Comparison of ENCODE assay signal across 19 mouse cellular contexts in the genomic region with DNA sequence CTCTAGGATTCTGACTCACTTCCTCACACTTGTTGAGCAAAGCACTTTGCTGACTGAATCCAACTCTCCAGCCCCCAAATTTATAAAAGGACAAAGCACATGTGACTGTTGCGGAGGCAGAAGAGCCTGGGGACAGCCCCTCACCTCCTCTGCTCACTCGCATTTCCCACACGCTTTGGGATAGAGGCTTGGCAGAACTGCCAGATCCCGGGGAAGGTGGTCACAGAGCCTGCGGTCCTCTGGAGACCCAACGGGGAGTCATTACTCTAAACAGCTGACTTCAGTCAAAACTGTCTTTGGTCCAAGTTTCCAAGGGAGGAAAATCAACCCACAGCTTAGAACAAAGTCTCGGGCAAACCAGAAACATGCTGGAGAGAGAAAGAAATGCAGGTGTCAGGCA.
DNase-seq lines count a peak whose midpoint lies in the region; ATAC-seq and TF ChIP-seq lines count a peak whose summit lies in the region.
"Had no signal": no experiment of that assay in that cellular context is flagged by ENCODE, and none has a peak within 500 bp of the region (broad histone marks: within the 10 kb centered on the region; RNA-seq: fewer than 3 reads in every experiment).

No protein-coding gene starts in this region.

- H3K9me3 ChIP-seq in intestine, postnatal 0 days (ENCODE audit: control insufficient read depth) = no peaks in the 10 kb centered on the region
- H3K9me3 ChIP-seq in stomach, postnatal 0 days (ENCODE audit: control insufficient read depth, low read length) = no peaks in the 10 kb centered on the region
- H3K9me3 ChIP-seq: forebrain, embryonic 12.5 days; heart, embryonic 15.5 days; hindbrain, embryonic 12.5 days; liver, embryonic 15.5 days; midbrain, embryonic 15.5 days had no signal

- TF ChIP-seq CTCF in intestine, postnatal 0 days (IDR thresholded peaks at IDR 0.05; ENCODE audit: low read depth) = no peak
- no peak for TF ChIP-seq CTCF in stomach, postnatal 0 days (IDR thresholded peaks at IDR 0.05; ENCODE audit: low read depth)

- H3K9ac ChIP-seq in intestine, postnatal 0 days (ENCODE audit: low read depth, low read length) = no peak overlapping the region
- H3K9ac ChIP-seq in stomach, postnatal 0 days (ENCODE audit: low read length) = no peak overlapping the region
- H3K9ac ChIP-seq: forebrain, embryonic 12.5 days; heart, embryonic 15.5 days; liver, embryonic 15.5 days; midbrain, embryonic 15.5 days had no signal

- no peaks in the 10 kb centered on the region for H3K27me3 ChIP-seq in intestine, postnatal 0 days (replicated peaks; ENCODE audit: control insufficient read depth, insufficient read depth, low read length)
- no peaks in the 10 kb centered on the region for H3K27me3 ChIP-seq in stomach, postnatal 0 days (ENCODE audit: control insufficient read depth, insufficient read depth, low read length)
- H3K27me3 ChIP-seq: forebrain, embryonic 12.5 days; heart, embryonic 15.5 days; hindbrain, embryonic 12.5 days; liver, embryonic 15.5 days; midbrain, embryonic 15.5 days had no signal

- no peak for DNase-seq in frontal cortex, postnatal 14 days (ENCODE audit: low spot score in 2 of 2)
- peak; percentile 24 for DNase-seq in kidney, postnatal 10 days
- DNase-seq in kidney, postnatal 14 days = no peak
- no peak for DNase-seq in stomach, postnatal 0 days (ENCODE audit: low spot score)
- no peak for DNase-seq in lung, postnatal 25 days (ENCODE audit: low spot score)
- no peak for DNase-seq in left cerebral cortex, postnatal 36 days (ENCODE audit: low spot score in 2 of 2)
- DNase-seq: adrenal gland, postnatal 14 days; cerebellum, adult 9-10 months; gastrocnemius, postnatal 36 days; kidney, adult 11 months; thymus, postnatal 4 days had no signal

- H3K4me1 ChIP-seq in intestine, postnatal 0 days (replicated peaks; ENCODE audit: control insufficient read depth, insufficient read depth, low read length) = peaks cover 2% of the 10 kb centered on the region; the same call in 1 of the 2 replicates
- no peaks in the 10 kb centered on the region for H3K4me1 ChIP-seq in stomach, postnatal 0 days (replicated peaks; ENCODE audit: control insufficient read depth, insufficient read depth)

- no peak overlapping the region for H3K4me3 ChIP-seq in intestine, postnatal 0 days (ENCODE audit: low read depth, low read length)
- no peak overlapping the region for H3K4me3 ChIP-seq in stomach, postnatal 0 days (ENCODE audit: low read depth, low read length)
- H3K4me3 ChIP-seq: forebrain, embryonic 12.5 days; heart, embryonic 15.5 days; hindbrain, embryonic 12.5 days; liver, embryonic 15.5 days; midbrain, embryonic 15.5 days had no signal

- WGBS in intestine, postnatal 0 days = 40% methylated on average over 7 of the region's 7 CpGs
- 37% methylated on average over 7 of the region's 7 CpGs for WGBS in stomach, postnatal 0 days

- no peaks in the 10 kb centered on the region for H3K36me3 ChIP-seq in intestine, postnatal 0 days (ENCODE audit: control insufficient read depth, insufficient read depth)
- no peaks in the 10 kb centered on the region for H3K36me3 ChIP-seq in stomach, postnatal 0 days (ENCODE audit: control insufficient read depth, insufficient read depth, low read length)
- H3K36me3 ChIP-seq: forebrain, embryonic 12.5 days; heart, embryonic 15.5 days; hindbrain, embryonic 12.5 days; liver, embryonic 15.5 days; midbrain, embryonic 15.5 days had no signal

- ATAC-seq in frontal cortex, adult (ENCODE audit: low TSS enrichment) = 0 out of 2 replicates have a peak, but pooled peaks have one; percentile 33
- ATAC-seq in intestine, postnatal 0 days = no peak
- no peak for ATAC-seq in stomach, postnatal 0 days (ENCODE audit: low FRiP score, low TSS enrichment)
- ATAC-seq: lung, postnatal 0 days; midbrain, embryonic 15.5 days had no signal

- peak overlapping the region; percentile 89 for H3K27ac ChIP-seq in intestine, postnatal 0 days (ENCODE audit: low read depth, low read length)
- H3K27ac ChIP-seq in stomach, postnatal 0 days (replicated peaks) = peak overlapping the region; percentile 53; the same call in 1 of the 2 replicates
- H3K27ac ChIP-seq: forebrain, embryonic 12.5 days; heart, embryonic 15.5 days; liver, embryonic 15.5 days; midbrain, embryonic 15.5 days had no signal

- no peak for TF ChIP-seq EP300 in stomach, postnatal 0 days (optimal IDR thresholded peaks at IDR 0.05)

- H3K4me2 ChIP-seq in intestine, postnatal 0 days (replicated peaks; ENCODE audit: low read depth) = peak overlapping the region; percentile 79
- H3K4me2 ChIP-seq in stomach, postnatal 0 days (replicated peaks; ENCODE audit: low read depth) = peak overlapping the region; percentile 62; the same call in 1 of the 2 replicates
- H3K4me2 ChIP-seq: forebrain, embryonic 12.5 days; heart, embryonic 15.5 days; hindbrain, embryonic 12.5 days; liver, embryonic 15.5 days; midbrain, embryonic 15.5 days had no signal

- intact Hi-C loops in left cerebral cortex, postnatal 36 days (cut with DNase I) = loop anchor here (5.0 kb wide), 2 partner anchors 77 to 242 kb away; a partner anchor contains a TSS
